Comparison of ENCODE assay signal across 9 mouse cellular contexts in the genomic region with DNA sequence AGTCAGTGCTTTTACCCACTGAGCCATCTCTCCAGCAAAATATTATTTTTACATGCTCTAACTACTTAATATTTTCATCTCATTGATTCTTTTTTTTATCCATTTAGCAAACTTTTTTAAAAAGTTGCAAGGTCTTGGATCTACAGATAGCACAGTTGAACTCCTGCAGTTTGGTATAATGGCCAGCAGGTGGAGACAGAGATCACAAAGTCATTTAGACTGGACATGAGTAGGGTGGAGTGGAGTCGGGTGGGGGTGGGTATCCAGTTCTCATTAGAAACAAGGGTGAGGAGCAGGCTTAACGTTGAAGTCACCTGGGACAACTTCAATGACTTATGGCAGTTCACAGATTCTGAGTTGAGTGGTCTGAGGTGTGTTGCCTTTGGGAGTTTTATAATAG. TPM values are rescaled to one million over a fixed set of nuclear protein-coding genes. Genes with fewer than 3 reads are reported as not detected.
DNase-seq lines count a peak whose midpoint lies in the region; ATAC-seq and TF ChIP-seq lines count a peak whose summit lies in the region.
"Had no signal": no experiment of that assay in that cellular context is flagged by ENCODE, and none has a peak within 500 bp of the region (broad histone marks: within the 10 kb centered on the region; RNA-seq: fewer than 3 reads in every experiment).

No protein-coding gene starts in this region.

- no peak for TF ChIP-seq EP300 in lung, postnatal 0 days (IDR thresholded peaks at IDR 0.05)
- no peak for TF ChIP-seq EP300 in stomach, postnatal 0 days (optimal IDR thresholded peaks at IDR 0.05)

- H3K27ac ChIP-seq in hindbrain, embryonic 10.5 days = no peak overlapping the region
- no peak overlapping the region for H3K27ac ChIP-seq in hindbrain, embryonic 12.5 days
- no peak overlapping the region for H3K27ac ChIP-seq in lung, postnatal 0 days (ENCODE audit: low read length)
- no peak overlapping the region for H3K27ac ChIP-seq in stomach, postnatal 0 days (replicated peaks)

- TF ChIP-seq CTCF in lung, postnatal 0 days (IDR thresholded peaks at IDR 0.05) = peak; percentile 90
- TF ChIP-seq CTCF in stomach, postnatal 0 days (IDR thresholded peaks at IDR 0.05; ENCODE audit: low read depth) = peak; percentile 87

- DNase-seq in hindbrain, embryonic 10.5 days (ENCODE audit: low spot score) = peak; percentile 54
- peak; percentile 74 for DNase-seq in MN1 (ENCODE audit: low spot score)
- DNase-seq in cerebellum, postnatal 25 days = peak; percentile 36 to 67
- DNase-seq in heart, postnatal 14 days = peak; percentile 45 to 66
- peak; percentile 52 for DNase-seq in layer of hippocampus, adult 11-12 months (ENCODE audit: low spot score)
- peak; percentile 73 for DNase-seq in lung, postnatal 0 days (ENCODE audit: low spot score)
- DNase-seq in stomach, postnatal 0 days (ENCODE audit: low spot score) = peak; percentile 57

- intact Hi-C loops in heart, postnatal 14 days (cut with DNase I) = loop anchor here (1.0 to 5.0 kb wide), 2 partner anchors 151 to 247 kb away; no protein-coding TSS in a partner anchor

- H3K4me3 ChIP-seq in hindbrain, embryonic 10.5 days = no peak overlapping the region
- no peak overlapping the region for H3K4me3 ChIP-seq in hindbrain, embryonic 12.5 days
- H3K4me3 ChIP-seq in lung, postnatal 0 days (ENCODE audit: low read depth, low read length) = no peak overlapping the region
- no peak overlapping the region for H3K4me3 ChIP-seq in stomach, postnatal 0 days (ENCODE audit: low read depth, low read length)

- no peaks in the 10 kb centered on the region for H3K4me1 ChIP-seq in hindbrain, embryonic 10.5 days (replicated peaks)
- H3K4me1 ChIP-seq in hindbrain, embryonic 12.5 days = no peaks in the 10 kb centered on the region
- H3K4me1 ChIP-seq in lung, postnatal 0 days (ENCODE audit: insufficient read depth, low read depth, low read length) = peaks cover 11% of the 10 kb centered on the region; the same call in 1 of the 2 replicates
- H3K4me1 ChIP-seq in stomach, postnatal 0 days (replicated peaks; ENCODE audit: control insufficient read depth, insufficient read depth) = no peaks in the 10 kb centered on the region

- no peaks in the 10 kb centered on the region for H3K9me3 ChIP-seq in hindbrain, embryonic 10.5 days
- no peaks in the 10 kb centered on the region for H3K9me3 ChIP-seq in hindbrain, embryonic 12.5 days (replicated peaks)
- H3K9me3 ChIP-seq in lung, postnatal 0 days (ENCODE audit: low read length) = no peaks in the 10 kb centered on the region
- H3K9me3 ChIP-seq in stomach, postnatal 0 days (ENCODE audit: control insufficient read depth, low read length) = no peaks in the 10 kb centered on the region

- no peak overlapping the region for H3K4me2 ChIP-seq in hindbrain, embryonic 12.5 days (replicated peaks)
- H3K4me2 ChIP-seq in lung, postnatal 0 days (replicated peaks; ENCODE audit: low read depth, low read length) = no peak overlapping the region
- no peak overlapping the region for H3K4me2 ChIP-seq in stomach, postnatal 0 days (replicated peaks; ENCODE audit: low read depth)

- no peak for ATAC-seq in hindbrain, embryonic 12.5 days (ENCODE audit: low FRiP score)
- ATAC-seq in lung, postnatal 0 days = peak; percentile 38
- peak; percentile 59; the same call in 1 of the 2 replicates for ATAC-seq in stomach, postnatal 0 days (ENCODE audit: low FRiP score, low TSS enrichment)

- H3K36me3 ChIP-seq in hindbrain, embryonic 10.5 days = peaks cover 46% of the 10 kb centered on the region
- peaks cover 32% of the 10 kb centered on the region for H3K36me3 ChIP-seq in hindbrain, embryonic 12.5 days
- H3K36me3 ChIP-seq in lung, postnatal 0 days (ENCODE audit: insufficient read depth, low read length) = peaks cover 15% of the 10 kb centered on the region; the same call in 1 of the 2 replicates
- H3K36me3 ChIP-seq in stomach, postnatal 0 days (ENCODE audit: control insufficient read depth, insufficient read depth, low read length) = peaks cover 18% of the 10 kb centered on the region

- no peak overlapping the region for H3K9ac ChIP-seq in hindbrain, embryonic 12.5 days
- no peak overlapping the region for H3K9ac ChIP-seq in lung, postnatal 0 days (replicated peaks; ENCODE audit: low read depth)
- H3K9ac ChIP-seq in stomach, postnatal 0 days (ENCODE audit: low read length) = no peak overlapping the region

- H3K27me3 ChIP-seq in hindbrain, embryonic 10.5 days (ENCODE audit: insufficient read depth, poor library complexity, severe bottlenecking) = no peaks in the 10 kb centered on the region
- no peaks in the 10 kb centered on the region for H3K27me3 ChIP-seq in hindbrain, embryonic 12.5 days
- H3K27me3 ChIP-seq in lung, postnatal 0 days (replicated peaks; ENCODE audit: insufficient read depth, low read length) = no peaks in the 10 kb centered on the region
- no peaks in the 10 kb centered on the region for H3K27me3 ChIP-seq in stomach, postnatal 0 days (ENCODE audit: control insufficient read depth, insufficient read depth, low read length)

- 14% methylated on average over 2 of the region's 2 CpGs for WGBS in hindbrain, embryonic 10.5 days
- WGBS in hindbrain, embryonic 12.5 days = 18% methylated on average over 2 of the region's 2 CpGs
- 4% methylated on average over 2 of the region's 2 CpGs for WGBS in lung, postnatal 0 days
- WGBS in stomach, postnatal 0 days = 3% methylated on average over 2 of the region's 2 CpGs

RNA-seq across cellular contexts. Expression of a gene that starts 31.9 kb away (rescaled TPM):
- polyA plus RNA-seq in hindbrain, embryonic 10.5 days (2016; fragmentation: Nextera tagmentation; extraction: Ambion mirVana) = 30.0 and 30.1 TPM in 2 replicates
- polyA plus RNA-seq in hindbrain, embryonic 12.5 days (2016; fragmentation: Nextera tagmentation; extraction: Ambion mirVana) = 34.1 and 37.4 TPM in 2 replicates
- total RNA-seq in heart, postnatal 14 days (2021) = 1 to 10 TPM; 6.1 to 7.7 TPM
- polyA plus RNA-seq in lung, postnatal 0 days (2015; fragmentation: Nextera tagmentation; extraction: Ambion mirVana) = 11.8 and 13.7 TPM in 2 replicates
- polyA plus RNA-seq in stomach, postnatal 0 days (2015; fragmentation: Nextera tagmentation; extraction: Ambion mirVana) = 8.6 and 9.2 TPM in 2 replicates

RNA-seq across cellular contexts. Expression of a gene that starts 38.6 kb away (rescaled TPM):
- not detected in 2 replicates for polyA plus RNA-seq in hindbrain, embryonic 10.5 days (2016; fragmentation: Nextera tagmentation; extraction: Ambion mirVana)
- not detected in 2 replicates for polyA plus RNA-seq in hindbrain, embryonic 12.5 days (2016; fragmentation: Nextera tagmentation; extraction: Ambion mirVana)
- total RNA-seq in heart, postnatal 14 days (2021) = under 1 TPM; 0.76 to 0.80 TPM
- polyA plus RNA-seq in lung, postnatal 0 days (2015; fragmentation: Nextera tagmentation; extraction: Ambion mirVana) = 13.8 and 16.6 TPM in 2 replicates
- polyA plus RNA-seq in stomach, postnatal 0 days (2015; fragmentation: Nextera tagmentation; extraction: Ambion mirVana) = 3.1 and 3.4 TPM in 2 replicates
- polyA plus RNA-seq: neural tube, embryonic 14.5 days had no signal
